Mouse (Mus musculus) brain, embryonic 14.5 days (tissue): ENCODE data around the gene Col19a1. TPM values are rescaled to one million over a fixed set of nuclear protein-coding genes. Genes with fewer than 3 reads are reported as not detected.
A peak's percentile ranks its signal among the peaks of the same experiment; 100 is the strongest.

Source experiments
- DNase-seq: peaks from one replicate; pipeline ENCODE4 v3.0.0-alpha.2; 2011; ENCODE audit warnings: low read depth
- CTCF ChIP-seq: fragments of 200-500 bp; IDR thresholded peaks from 2 replicates; pipeline ENCODE4 v1.5.1; 2012; ENCODE audit warnings: inconsistent platforms, mild to moderate bottlenecking, moderate library complexity, borderline replicate concordance; ENCODE audit not compliant: insufficient read depth, insufficient read length; ENCODE audit errors: extremely low read depth
- POLR2A ChIP-seq: fragments of 200-500 bp; IDR thresholded peaks from 2 replicates; pipeline ENCODE4 v1.6.1; 2012; ENCODE audit warnings: mild to moderate bottlenecking, inconsistent platforms, borderline replicate concordance; ENCODE audit not compliant: poor library complexity, insufficient read depth, insufficient read length, severe bottlenecking; ENCODE audit errors: extremely low read depth
- polyA plus RNA-seq: library from polyadenylated mRNA; depleted of rRNA; stranded (reverse); fragments of >200 nt; gene quantifications from 2 replicates; pipeline ENCODE4 v1.2.3, GENCODE M21; 2012

The Col19a1 gene
- polyA plus RNA-seq, 1 experiment: 0.52 TPM

GRCm38 (mm10) chr1:24549050-24549449, 38.2 kb downstream of the Col19a1 start:
- TF ChIP-seq POLR2A (no peak), CTCF (no peak)
- DNase-seq: no peak

- TF ChIP-seq POLR2A (no peak), CTCF (no peak)
- no peak for DNase-seq
Observed at GRCm38 (mm10) chr1:24547574-24547973, 39.7 kb downstream of the Col19a1 start.

- peak; percentile 27 for DNase-seq
- no peak for TF ChIP-seq CTCF
Observed at GRCm38 (mm10) chr1:24539852-24540251, 47.4 kb downstream of the Col19a1 start.

GRCm38 (mm10) chr1:24527194-24527593, 60.1 kb downstream of the Col19a1 start:
- no peak for TF ChIP-seq POLR2A
- TF ChIP-seq CTCF: no peak
- no peak for DNase-seq

GRCm38 (mm10) chr1:24517462-24517861, 69.8 kb downstream of the Col19a1 start:
- peak; percentile 25 for DNase-seq
- TF ChIP-seq CTCF (no peak), POLR2A (no peak)

- TF ChIP-seq POLR2A (no peak), CTCF (no peak)
- peak; percentile 81 for DNase-seq
Observed at GRCm38 (mm10) chr1:24515341-24515740, 71.9 kb downstream of the Col19a1 start.

- DNase-seq: no peak
Observed at GRCm38 (mm10) chr1:24511536-24511935, 75.7 kb downstream of the Col19a1 start.

GRCm38 (mm10) chr1:24495400-24495799, 91.9 kb downstream of the Col19a1 start:
- DNase-seq: peak; percentile 54

More at GRCm38 (mm10) chr1:24511536-24511935, 75.7 kb downstream of the Col19a1 start:
- no peak for TF ChIP-seq CTCF
- no peak for TF ChIP-seq POLR2A

GRCm38 (mm10) chr1:24484161-24484560, 103.1 kb downstream of the Col19a1 start:
- peak; percentile 25 for DNase-seq
- TF ChIP-seq POLR2A: no peak
- TF ChIP-seq CTCF: no peak

More at GRCm38 (mm10) chr1:24495400-24495799, 91.9 kb downstream of the Col19a1 start:
- TF ChIP-seq CTCF (no peak), POLR2A (no peak)

- TF ChIP-seq POLR2A: no peak
- no peak for TF ChIP-seq CTCF
- DNase-seq: no peak
Observed at GRCm38 (mm10) chr1:24471096-24471710, 116.1 kb downstream of the Col19a1 start.

GRCm38 (mm10) chr1:24470633-24471032, 116.6 kb downstream of the Col19a1 start:
- DNase-seq: no peak
- no peak for TF ChIP-seq POLR2A
- TF ChIP-seq CTCF: no peak

GRCm38 (mm10) chr1:24461305-24461887, 125.9 kb downstream of the Col19a1 start:
- no peak for TF ChIP-seq CTCF
- TF ChIP-seq POLR2A: no peak
- DNase-seq: no peak
